9 mouse cellular contexts compared by ENCODE assay signal in genomic region chr2:103743988-103744387, GRCm38 (mm10). TPM values are rescaled to one million over a fixed set of nuclear protein-coding genes. Genes with fewer than 3 reads are reported as not detected.
DNase-seq lines count a peak whose midpoint lies in the region; ATAC-seq and TF ChIP-seq lines count a peak whose summit lies in the region.
"Had no signal": no experiment of that assay in that cellular context is flagged by ENCODE, and none has a peak within 500 bp of the region (broad histone marks: within the 10 kb centered on the region; RNA-seq: fewer than 3 reads in every experiment).

No protein-coding gene starts in this region.

- H3K27ac ChIP-seq in forebrain, embryonic 11.5 days (ENCODE audit: low read depth, low read length) = no peak overlapping the region
- no peak overlapping the region for H3K27ac ChIP-seq in forebrain, embryonic 12.5 days
- H3K27ac ChIP-seq: limb, embryonic 12.5 days had no signal

- no peaks in the 10 kb centered on the region for H3K9me3 ChIP-seq in forebrain, embryonic 11.5 days (ENCODE audit: control insufficient read depth, low read length)
- H3K9me3 ChIP-seq in forebrain, embryonic 12.5 days = no peaks in the 10 kb centered on the region
- H3K9me3 ChIP-seq: limb, embryonic 12.5 days had no signal

- no peak for TF ChIP-seq POLR2A in brain, embryonic 14.5 days (IDR thresholded peaks at IDR 0.05; ENCODE audit: borderline replicate concordance, extremely low read depth, insufficient read depth, insufficient read length, poor library complexity, severe bottlenecking)

- H3K4me2 ChIP-seq in forebrain, embryonic 11.5 days (ENCODE audit: low read depth, low read length, severe bottlenecking) = no peak overlapping the region
- H3K4me2 ChIP-seq in forebrain, embryonic 12.5 days = no peak overlapping the region
- H3K4me2 ChIP-seq: limb, embryonic 12.5 days had no signal

- no peak overlapping the region for H3K4me3 ChIP-seq in forebrain, embryonic 11.5 days (ENCODE audit: low read depth, low read length)
- no peak overlapping the region for H3K4me3 ChIP-seq in forebrain, embryonic 12.5 days (replicated peaks)
- H3K4me3 ChIP-seq: limb, embryonic 12.5 days had no signal

- peak; percentile 85 for DNase-seq in forebrain, embryonic 11.5 days (ENCODE audit: low spot score)
- peak; percentile 81 for DNase-seq in brain, embryonic 14.5 days (ENCODE audit: low read depth)
- DNase-seq in kidney, adult 9 months = peak; percentile 64
- peak; percentile 33 to 49 for DNase-seq in lung, adult 18-20 months
- DNase-seq in right cerebral cortex, postnatal 10 days (ENCODE audit: low spot score in 2 of 2) = peak; percentile 59 to 67

- no peak for ATAC-seq in forebrain, embryonic 11.5 days (replicated peaks; ENCODE audit: low FRiP score)
- ATAC-seq in forebrain, embryonic 12.5 days (ENCODE audit: low FRiP score) = no peak
- peak; percentile 87 for ATAC-seq in CD4-positive, CD25-positive, alpha-beta regulatory T cell, adult 4 months
- peak; percentile 67; the same call in 1 of the 2 replicates for ATAC-seq in erythroblast, adult 5-6 weeks (replicated peaks; ENCODE audit: low FRiP score, poor library complexity, severe bottlenecking)

- TF ChIP-seq CTCF in brain, embryonic 14.5 days (IDR thresholded peaks at IDR 0.05; ENCODE audit: borderline replicate concordance, extremely low read depth, insufficient read depth, insufficient read length) = peak; percentile 83; the same call in 1 of the 2 replicates

- 76% methylated on average over 7 of the region's 7 CpGs for WGBS in forebrain, embryonic 11.5 days
- WGBS in forebrain, embryonic 12.5 days = 81% methylated on average over 7 of the region's 7 CpGs

- no peak overlapping the region for H3K9ac ChIP-seq in forebrain, embryonic 11.5 days (ENCODE audit: low read length)
- H3K9ac ChIP-seq in forebrain, embryonic 12.5 days = no peak overlapping the region
- H3K9ac ChIP-seq: limb, embryonic 12.5 days had no signal

- H3K36me3 ChIP-seq in forebrain, embryonic 11.5 days (ENCODE audit: control insufficient read depth, insufficient read depth, low read length) = peaks cover 6% of the 10 kb centered on the region; the same call in 1 of the 2 replicates
- peaks cover 54% of the 10 kb centered on the region for H3K36me3 ChIP-seq in forebrain, embryonic 12.5 days (replicated peaks)

- H3K4me1 ChIP-seq in forebrain, embryonic 11.5 days (replicated peaks; ENCODE audit: control insufficient read depth, insufficient read depth, low read length) = no peaks in the 10 kb centered on the region
- no peaks in the 10 kb centered on the region for H3K4me1 ChIP-seq in forebrain, embryonic 12.5 days
- H3K4me1 ChIP-seq: limb, embryonic 12.5 days had no signal

- H3K27me3 ChIP-seq in forebrain, embryonic 11.5 days (ENCODE audit: control insufficient read depth, insufficient read depth, low read length) = no peaks in the 10 kb centered on the region
- H3K27me3 ChIP-seq in forebrain, embryonic 12.5 days = no peaks in the 10 kb centered on the region
- H3K27me3 ChIP-seq: limb, embryonic 12.5 days had no signal

RNA-seq across cellular contexts. Expression of gene Nat10, which starts 17.1 kb away (rescaled TPM):
- 31.3 and 38.5 TPM in 2 replicates for polyA plus RNA-seq in forebrain, embryonic 11.5 days (2014; fragmentation: Nextera tagmentation; extraction: Ambion mirVana)
- 30.9 and 34.4 TPM in 2 replicates for polyA plus RNA-seq in forebrain, embryonic 12.5 days (2016; fragmentation: Nextera tagmentation; extraction: Ambion mirVana)
- 10 to 100 TPM; 26.2 to 39.1 TPM for polyA plus RNA-seq in CD4-positive, CD25-positive, alpha-beta regulatory T cell, adult 4 months (2017; shearing (Covaris generic))
- 58.0 and 74.1 TPM in 2 replicates for polyA plus RNA-seq in brain, embryonic 14.5 days (2012; rRNA removed)
- total RNA-seq in erythroblast, adult 5-6 weeks (2015; ENCODE audit: low replicate concordance) = 9.6 and 10.2 TPM in 2 replicates
- 19.2 and 21.7 TPM in 2 replicates for total RNA-seq in erythroblast, adult 5-6 weeks (2017; ENCODE audit: low replicate concordance)

RNA-seq across cellular contexts. Expression of gene Caprin1, which starts 53.5 kb away (rescaled TPM):
- 638 and 649 TPM in 2 replicates for polyA plus RNA-seq in forebrain, embryonic 11.5 days (2014; fragmentation: Nextera tagmentation; extraction: Ambion mirVana)
- 584 and 628 TPM in 2 replicates for polyA plus RNA-seq in forebrain, embryonic 12.5 days (2016; fragmentation: Nextera tagmentation; extraction: Ambion mirVana)
- 10 to 100 TPM; 84.9 to 89.3 TPM for polyA plus RNA-seq in CD4-positive, CD25-positive, alpha-beta regulatory T cell, adult 4 months (2017; shearing (Covaris generic))
- 331 and 389 TPM in 2 replicates for polyA plus RNA-seq in brain, embryonic 14.5 days (2012; rRNA removed)
- 103 and 109 TPM in 2 replicates for total RNA-seq in erythroblast, adult 5-6 weeks (2015; ENCODE audit: low replicate concordance)
- total RNA-seq in erythroblast, adult 5-6 weeks (2017; ENCODE audit: low replicate concordance) = 109 and 137 TPM in 2 replicates

Comparison
In these comparisons a context has a peak if more than half of its experiments do, and no peak if none do; other contexts are left out.
1. ATAC-seq: peak in CD4-positive, CD25-positive, alpha-beta regulatory T cell, adult 4 months (single experiment) and erythroblast, adult 5-6 weeks (single experiment); none in forebrain, embryonic 11.5 days (single experiment) and forebrain, embryonic 12.5 days (single experiment).
2. Peak in every context shown above with its lines, with median percentiles within 50 percentile points of each other: DNase-seq.